Comparison of ENCODE assay signal across 8 mouse cellular contexts in genomic region chr4:138216891-138217392, GRCm38 (mm10). TPM values are rescaled to one million over a fixed set of nuclear protein-coding genes. Genes with fewer than 3 reads are reported as not detected.
DNase-seq lines count a peak whose midpoint lies in the region; ATAC-seq lines count a peak whose summit lies in the region.

No protein-coding gene starts in this region.

- peak; percentile 89 for ATAC-seq in inflammation-experienced regulatory T-cells, adult 6 months
- peak; percentile 79 for ATAC-seq in megakaryocyte-erythroid progenitor cell, adult 5-6 weeks (replicated peaks; ENCODE audit: low FRiP score, low TSS enrichment, poor library complexity, severe bottlenecking)

- intact Hi-C loops in gastrocnemius, postnatal 14 days (cut with DNase I; ENCODE audit: low total_unique reads) = no loop called here
- intact Hi-C loops in left cerebral cortex, postnatal 10 days (cut with DNase I) = no loop called here

- peak; percentile 99 for DNase-seq in adrenal gland, adult (ENCODE audit: inconsistent age in 2 of 2, low spot score in 1 of 2)
- DNase-seq in embryo, embryonic 10.5 days (ENCODE audit: low spot score) = peak; percentile 98
- DNase-seq in gastrocnemius, postnatal 14 days = peak; percentile 98
- peak; percentile 96 to 98 for DNase-seq in left cerebral cortex, postnatal 10 days (ENCODE audit: extremely low spot score in 1 of 2, low spot score in 2 of 2)
- DNase-seq in right cerebral cortex, postnatal 25 days = peak; percentile 98
- peak; percentile 98 for DNase-seq in urinary bladder, postnatal 4 days (ENCODE audit: low spot score in 2 of 2)

RNA-seq across cellular contexts. Expression of gene Hp1bp3, which starts 0.8 kb away (rescaled TPM):
- total RNA-seq in gastrocnemius, postnatal 14 days (2021) = 10 to 100 TPM; 49.4 to 49.6 TPM
- polyA plus RNA-seq in inflammation-experienced regulatory T-cells, adult 6 months (2017; shearing (Covaris generic)) = 100 to 1,000 TPM; 144 to 154 (median 152) TPM
- 100 to 1,000 TPM; 153 to 154 TPM for total RNA-seq in left cerebral cortex, postnatal 10 days (2021)
- total RNA-seq in megakaryocyte-erythroid progenitor cell, adult 5-6 weeks (2014; fragmentation: Nextera tagmentation) = 131 and 139 TPM in 2 replicates
- total RNA-seq in megakaryocyte-erythroid progenitor cell, adult 5-6 weeks (2017) = 178 and 269 TPM in 2 replicates

RNA-seq across cellular contexts. Expression of gene Sh2d5, which starts 33.3 kb away (rescaled TPM):
- not detected for total RNA-seq in gastrocnemius, postnatal 14 days (2021)
- polyA plus RNA-seq in inflammation-experienced regulatory T-cells, adult 6 months (2017; shearing (Covaris generic)) = under 1 TPM; 0.16 to 0.53 (median 0.21) TPM
- total RNA-seq in left cerebral cortex, postnatal 10 days (2021) = 10 to 100 TPM; 21.1 to 22.0 TPM
- 1.7 and 1.9 TPM in 2 replicates for total RNA-seq in megakaryocyte-erythroid progenitor cell, adult 5-6 weeks (2014; fragmentation: Nextera tagmentation)
- 1.8 and 2.7 TPM in 2 replicates for total RNA-seq in megakaryocyte-erythroid progenitor cell, adult 5-6 weeks (2017)

RNA-seq across cellular contexts. Expression of gene Kif17, which starts 33.3 kb away (rescaled TPM):
- total RNA-seq in gastrocnemius, postnatal 14 days (2021) = not detected
- polyA plus RNA-seq in inflammation-experienced regulatory T-cells, adult 6 months (2017; shearing (Covaris generic)) = not detected
- total RNA-seq in left cerebral cortex, postnatal 10 days (2021) = 10 to 100 TPM; 15.1 to 15.4 TPM
- total RNA-seq in megakaryocyte-erythroid progenitor cell, adult 5-6 weeks (2014; fragmentation: Nextera tagmentation) = 0.37 and 0.62 TPM in 2 replicates
- 1.3 TPM in 1 of 2 replicates, not detected in the other for total RNA-seq in megakaryocyte-erythroid progenitor cell, adult 5-6 weeks (2017)

Comparison
In these comparisons a context has a peak if more than half of its experiments do, and no peak if none do; other contexts are left out.
1. Peak in every context shown above with its lines: DNase-seq and ATAC-seq.
2. RNA of gene Sh2d5, which starts 33.3 kb away (total RNA-seq): 21.1 to 22.0 TPM in left cerebral cortex, postnatal 10 days; 1.7 to 2.7 TPM in megakaryocyte-erythroid progenitor cell, adult 5-6 weeks and not detected in gastrocnemius, postnatal 14 days; every median in the first group is over 4 times any median in the second.
3. RNA of gene Kif17, which starts 33.3 kb away (total RNA-seq): 15.1 to 15.4 TPM in left cerebral cortex, postnatal 10 days; 0.37 to 1.3 TPM in megakaryocyte-erythroid progenitor cell, adult 5-6 weeks and not detected in gastrocnemius, postnatal 14 days; every median in the first group is over 4 times any median in the second.